Mouse (Mus musculus) gastrocnemius, postnatal 14 days (tissue): Measurements from ENCODE around the gene Ctnna2. TPM values are rescaled to one million over a fixed set of nuclear protein-coding genes. Genes with fewer than 3 reads are reported as not detected.

Experiments used
- DNase-seq: peaks from one replicate; pipeline ENCODE4 v3.0.0; 2021; ENCODE audit warnings: mixed read lengths
- intact Hi-C: fragments of 180-260 bp; cut with DNase I; formaldehyde crosslinking; loops from one replicate; pipeline ENCODE4 v1.15.1; 2025; ENCODE audit warnings: low total_unique reads
- total RNA-seq, 2 experiments: library from RNA; stranded (reverse); gene quantifications; 2 replicates each; pipeline ENCODE4 v1.2.3; 2021

The Ctnna2 gene
- total RNA-seq, 2 experiments from 2014 or later, result 0.10 to 0.22 TPM

DNA sequence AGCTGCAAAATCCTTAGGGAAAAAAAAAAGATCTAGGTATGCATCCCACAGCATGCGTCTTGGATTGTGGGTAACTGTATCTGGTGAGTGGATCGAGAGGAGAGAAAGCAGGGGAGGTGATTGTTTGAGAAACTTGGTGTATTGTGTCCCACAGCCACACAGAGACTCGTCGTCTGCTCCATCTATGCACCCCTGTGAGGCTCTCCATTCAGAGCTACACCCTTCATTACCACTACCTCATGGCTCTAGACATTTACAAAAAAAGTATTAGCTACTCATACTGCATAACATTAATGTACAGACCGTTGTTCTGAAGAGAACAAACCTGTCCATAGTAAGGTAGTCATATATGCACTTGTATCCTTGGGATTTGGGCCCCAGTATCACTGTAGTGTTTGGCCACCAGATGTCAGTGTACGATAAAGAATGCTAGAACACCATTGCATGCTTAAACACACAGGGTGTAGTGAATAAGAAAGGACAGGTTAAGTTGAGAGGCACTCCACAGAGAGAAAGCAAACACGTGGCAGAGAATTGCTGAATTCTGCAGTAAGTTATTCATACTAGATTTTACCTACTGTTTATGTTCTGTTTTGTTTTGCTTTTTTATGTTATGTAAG, 350.8 kb downstream of the Ctnna2 start:
- no peak for DNase-seq
- intact Hi-C loops, result no loop called here

DNA sequence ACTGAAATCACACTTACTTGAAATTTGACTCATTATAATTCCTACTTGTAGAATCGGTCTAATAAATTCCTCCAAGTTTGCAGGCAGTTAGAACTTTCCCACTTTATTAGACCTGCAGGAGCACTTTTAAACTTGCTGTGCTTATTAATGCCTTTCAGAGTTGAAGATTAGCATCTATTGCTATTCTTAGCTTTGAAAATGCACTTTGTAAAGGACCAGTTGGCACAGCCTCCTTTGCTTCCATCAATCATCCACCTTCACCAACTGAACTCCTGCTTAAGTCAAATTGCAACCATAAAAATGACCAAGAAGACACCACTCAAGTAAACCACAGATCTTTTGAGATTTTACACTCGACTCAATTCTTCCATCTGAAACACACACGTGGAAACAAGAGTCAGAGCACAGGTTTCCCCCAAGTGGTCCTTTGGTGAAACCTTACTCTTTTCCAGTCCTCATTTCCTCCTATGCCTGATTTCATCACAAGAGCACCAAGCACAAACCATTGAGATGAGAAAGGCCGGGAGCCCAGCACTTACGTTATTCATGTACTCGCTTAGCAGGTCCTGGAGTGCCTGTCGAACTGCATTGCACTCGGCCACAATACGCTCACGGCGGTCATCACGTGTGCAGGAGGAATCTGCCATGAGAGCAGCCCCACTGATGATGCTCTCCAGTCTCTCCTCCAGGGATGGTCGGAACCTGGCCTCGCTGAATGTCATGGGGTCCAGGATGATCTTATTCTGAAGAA, 374.7 kb downstream of the Ctnna2 start:
- intact Hi-C loops, result no loop called here
- no peak for DNase-seq

DNA sequence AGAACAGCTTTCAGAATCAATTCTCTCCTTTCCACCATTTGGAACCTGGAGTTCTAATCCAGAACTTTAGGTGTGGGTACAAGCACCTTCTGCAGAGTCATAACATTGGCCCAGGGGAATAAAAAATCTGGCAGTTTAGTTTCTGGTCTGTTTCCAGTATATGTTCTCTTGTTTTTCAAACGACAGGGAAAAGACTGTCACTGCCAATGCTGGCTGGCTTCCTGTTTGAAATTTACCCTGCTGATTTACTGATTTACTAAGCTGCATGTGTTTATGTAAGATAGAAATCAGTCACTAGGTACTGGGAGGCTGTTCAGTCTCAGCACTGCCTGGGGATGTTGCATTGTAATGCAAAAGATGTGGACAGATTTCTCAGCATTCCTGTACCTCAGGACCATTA, 375.6 kb downstream of the Ctnna2 start:
- no peak for DNase-seq
- intact Hi-C loops, result no loop called here

DNA sequence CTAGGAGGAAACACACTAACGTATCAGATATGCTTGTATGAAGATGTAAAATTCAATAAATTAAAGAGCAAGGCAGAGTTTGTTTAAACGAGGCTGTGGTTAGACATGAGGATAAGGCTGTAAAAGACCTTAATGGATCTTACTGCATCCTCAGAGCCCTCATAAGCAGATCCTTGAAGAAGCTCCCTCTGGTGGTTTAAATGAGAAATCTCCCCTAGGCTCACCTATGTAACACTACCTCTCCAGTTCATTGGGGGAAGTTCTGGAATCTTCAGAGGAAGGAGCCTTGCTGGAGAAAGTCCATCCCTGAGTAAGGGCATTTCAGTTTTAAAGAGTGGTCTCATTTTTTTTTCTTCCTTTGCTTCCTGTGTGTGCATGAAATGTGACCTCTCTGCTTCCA, 380.3 kb downstream of the Ctnna2 start:
- intact Hi-C loops, result no loop called here
- DNase-seq, result no peak

DNA sequence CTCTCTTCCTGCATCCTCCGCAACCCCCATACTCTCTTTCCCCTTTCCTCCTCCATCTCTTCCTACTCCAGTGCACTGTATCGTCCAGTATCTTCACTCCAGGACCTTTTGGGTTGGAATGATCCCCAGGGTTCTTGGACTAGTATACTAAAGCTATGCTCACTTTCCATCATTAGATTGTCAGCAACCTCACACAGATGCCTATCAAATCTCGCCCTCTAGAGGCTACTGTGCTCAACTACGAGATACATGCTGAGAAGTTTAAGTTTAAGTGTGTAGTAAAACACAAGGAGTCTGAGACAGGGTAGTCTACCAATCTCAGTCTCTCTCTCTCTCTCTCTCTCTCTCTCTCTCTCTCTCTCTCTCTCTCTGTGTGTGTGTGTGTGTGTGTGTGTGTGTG, 396.9 kb downstream of the Ctnna2 start:
- intact Hi-C loops, result no loop called here
- DNase-seq, result no peak

DNA sequence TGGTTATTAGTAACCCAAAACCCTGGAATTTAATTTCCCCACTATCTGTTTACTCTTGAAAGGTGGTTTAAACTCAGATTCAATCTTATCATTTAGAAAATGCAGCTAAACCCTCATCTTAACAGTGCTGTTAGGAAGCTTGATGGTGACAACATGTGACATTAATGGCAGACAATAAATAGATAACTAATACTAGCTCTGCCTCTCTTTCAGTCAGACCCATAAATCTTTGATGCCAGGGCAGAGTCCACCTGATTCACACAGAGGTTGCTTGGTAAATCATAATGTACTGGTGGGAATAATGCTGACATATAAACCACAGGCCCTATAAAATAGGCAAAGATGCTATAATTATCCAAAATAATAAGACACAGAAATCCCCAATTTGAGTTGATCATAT, 398.6 kb downstream of the Ctnna2 start:
- no peak for DNase-seq
- intact Hi-C loops, result no loop called here

DNA sequence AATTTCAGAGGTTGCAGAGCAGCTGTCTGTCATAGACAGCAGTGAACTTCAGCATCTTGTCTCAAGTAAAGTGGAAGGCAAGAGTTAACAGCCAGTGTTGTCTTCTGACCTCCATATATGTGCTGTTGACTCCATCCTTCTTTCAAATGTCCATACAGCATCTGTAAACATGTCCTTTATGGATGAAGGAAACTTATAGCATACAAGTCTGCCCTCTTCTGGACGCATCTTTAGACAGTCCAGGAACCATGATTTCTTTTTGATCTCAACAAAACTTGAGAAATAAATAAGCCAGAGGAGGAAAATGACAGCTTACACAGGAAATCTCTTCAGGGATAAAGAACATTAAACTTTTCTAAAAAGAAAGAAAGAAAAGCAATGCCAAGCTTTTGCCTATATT, 400.9 kb downstream of the Ctnna2 start:
- DNase-seq, result no peak
- intact Hi-C loops, result no loop called here

DNA sequence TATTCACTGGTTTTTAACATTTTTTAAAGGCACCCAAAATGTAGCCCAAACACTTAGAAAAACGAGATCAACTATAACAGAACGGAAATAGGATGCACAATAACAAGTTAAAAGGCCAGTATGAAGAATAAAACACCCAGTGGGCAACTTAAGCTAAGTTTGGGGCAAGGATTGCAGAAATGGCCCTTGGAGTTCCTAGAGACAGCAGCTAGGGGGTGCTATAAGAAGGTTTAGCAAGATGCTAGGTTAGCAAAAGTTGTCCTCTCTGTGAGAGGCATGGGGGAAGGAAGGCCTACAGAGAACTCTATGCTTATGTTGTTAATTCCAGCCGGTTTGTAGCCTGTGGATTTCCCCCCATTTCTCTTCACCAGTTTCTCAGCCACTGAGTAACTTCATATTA, 401.9 kb downstream of the Ctnna2 start:
- intact Hi-C loops, result no loop called here

DNA sequence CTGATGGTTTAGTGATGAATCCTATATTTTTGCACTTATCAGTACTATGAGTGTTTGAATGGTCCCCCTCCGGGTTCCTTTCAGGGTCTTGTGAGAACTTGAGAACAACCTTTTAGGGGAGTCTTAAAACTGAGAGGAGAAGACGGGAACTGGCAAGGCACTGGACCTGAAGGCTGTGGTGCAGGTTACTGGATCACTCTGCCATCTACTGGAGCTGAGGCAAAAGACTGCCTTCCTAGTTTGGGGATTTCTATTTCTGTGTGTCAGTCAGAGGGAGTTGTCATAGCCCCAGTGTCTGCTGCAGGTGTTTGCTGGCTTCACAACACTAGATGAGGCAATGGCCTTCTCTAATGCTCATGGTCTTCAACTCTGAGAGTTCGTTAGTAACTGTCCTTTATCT, 406.9 kb downstream of the Ctnna2 start:
- intact Hi-C loops, result no loop called here
- DNase-seq, result no peak

More for the DNA sequence above, 401.9 kb downstream of the Ctnna2 start:
- DNase-seq, result no peak

DNA sequence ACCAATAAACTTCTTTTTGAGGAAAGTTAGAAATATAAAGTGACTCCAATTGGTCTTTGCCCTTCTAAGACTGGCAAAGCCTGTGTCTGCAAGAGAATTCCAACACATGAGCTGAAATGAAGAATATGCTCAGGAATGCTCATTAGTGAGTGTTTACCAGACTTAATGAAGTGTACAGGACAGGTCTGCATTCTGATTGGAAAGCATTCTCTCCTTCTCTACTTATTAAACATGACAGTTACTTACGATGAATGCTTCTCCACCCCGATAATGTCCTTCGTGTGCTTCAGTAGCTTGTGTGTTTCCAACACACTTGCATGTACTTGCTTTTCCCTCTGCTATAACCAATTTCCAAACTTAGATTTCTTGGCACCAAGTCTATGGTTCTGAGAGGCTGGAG, 409.6 kb downstream of the Ctnna2 start:
- intact Hi-C loops, result no loop called here
- DNase-seq, result no peak

DNA sequence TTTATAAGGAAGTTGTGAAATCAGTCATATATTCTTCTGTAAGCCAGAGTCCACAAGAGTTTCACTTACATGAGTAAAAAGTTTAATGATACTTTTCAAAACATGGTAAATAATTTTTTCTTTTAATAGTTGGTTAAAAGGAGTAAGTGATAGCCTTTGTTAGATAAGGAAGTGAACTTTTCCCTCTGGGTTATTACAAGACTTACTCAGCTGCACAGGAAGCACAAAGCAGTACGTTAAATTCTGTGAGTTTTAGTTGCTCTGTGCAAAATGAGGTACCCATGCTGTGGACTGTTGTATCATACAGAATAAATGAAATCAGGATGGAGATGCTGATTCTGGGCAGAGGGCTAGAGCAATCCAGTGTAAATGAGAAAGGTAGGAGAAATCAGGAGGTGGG, 423.3 kb downstream of the Ctnna2 start:
- DNase-seq, result no peak
- intact Hi-C loops, result no loop called here

DNA sequence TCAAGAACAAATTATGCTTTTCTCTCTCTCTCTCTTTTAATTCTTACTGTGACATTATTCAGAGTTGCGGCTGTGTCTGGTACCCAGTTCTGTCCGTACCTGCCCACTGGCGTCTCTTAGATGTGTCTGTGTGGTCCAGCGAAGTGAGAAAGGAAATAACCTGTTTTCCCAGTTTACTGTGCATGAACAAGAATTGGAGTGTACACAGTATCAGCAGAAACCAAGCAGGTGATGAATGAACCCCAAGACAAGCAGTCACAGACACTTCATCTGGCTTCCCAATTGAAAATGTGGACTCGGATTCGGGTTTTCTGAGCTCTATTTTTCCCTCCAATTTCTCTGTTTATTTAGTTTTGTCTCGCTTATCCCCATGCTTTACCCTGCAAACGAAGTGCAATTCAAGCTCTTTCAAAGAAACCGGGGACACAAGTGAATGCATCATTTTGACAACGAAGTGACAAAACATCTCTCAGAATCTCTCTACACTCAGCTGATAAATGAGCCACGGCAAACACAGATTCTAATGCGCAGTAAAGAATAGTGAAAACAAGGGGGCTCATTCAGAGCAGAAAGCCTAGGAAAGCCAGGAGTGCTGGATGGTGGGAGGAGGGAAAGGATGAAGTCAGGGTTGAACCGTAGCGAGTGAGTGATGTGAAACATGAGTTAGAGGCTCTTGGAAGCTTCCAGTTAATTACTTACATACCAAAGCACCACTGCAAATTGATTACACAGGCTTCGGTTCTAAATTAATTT, 442.3 kb downstream of the Ctnna2 start:
- intact Hi-C loops, result no loop called here

DNA sequence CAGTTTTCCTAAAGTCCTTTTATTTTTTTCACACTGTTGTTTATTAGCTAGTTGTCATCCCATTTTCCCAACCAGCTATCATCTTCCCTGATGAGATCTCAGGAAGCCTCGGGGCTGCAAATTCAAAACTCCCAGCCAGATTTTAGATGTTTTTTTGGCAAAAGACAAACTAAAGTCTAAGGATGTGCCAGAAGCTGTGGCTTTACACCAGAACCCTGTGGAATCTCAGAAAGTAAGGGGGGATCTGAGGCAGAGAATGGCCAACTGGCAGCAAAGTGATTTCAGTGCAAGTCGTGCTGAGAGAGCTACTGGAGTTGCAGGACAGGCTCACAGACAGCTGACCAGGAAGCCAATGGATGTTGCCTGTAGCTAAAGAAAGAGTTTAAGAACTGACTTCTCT, 451.9 kb downstream of the Ctnna2 start:
- DNase-seq, result no peak
- intact Hi-C loops, result no loop called here

More for the DNA sequence above, 442.3 kb downstream of the Ctnna2 start:
- no peak for DNase-seq

DNA sequence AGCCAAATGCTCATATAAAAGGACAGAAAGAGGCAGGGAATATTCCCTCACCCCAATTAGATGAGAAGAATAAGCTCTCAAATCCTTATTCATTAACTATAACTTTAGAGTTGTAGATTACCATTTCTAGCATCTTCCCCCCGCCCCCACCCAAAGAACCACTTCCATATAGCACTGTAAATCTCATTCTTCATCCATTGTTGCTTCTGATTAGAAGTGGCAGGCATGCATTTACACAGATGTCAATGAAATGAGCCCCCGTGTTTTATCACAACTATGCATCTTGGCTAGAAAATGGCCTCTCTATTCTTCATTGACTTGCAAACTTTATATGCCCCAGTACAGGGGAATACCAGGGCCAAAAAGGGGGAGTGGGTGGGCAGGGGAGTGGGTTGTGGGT, 457.7 kb downstream of the Ctnna2 start:
- intact Hi-C loops, result loop anchor here (2.0 kb wide), 1 partner anchor 21 kb away; no protein-coding TSS in a partner anchor
- no peak for DNase-seq

DNA sequence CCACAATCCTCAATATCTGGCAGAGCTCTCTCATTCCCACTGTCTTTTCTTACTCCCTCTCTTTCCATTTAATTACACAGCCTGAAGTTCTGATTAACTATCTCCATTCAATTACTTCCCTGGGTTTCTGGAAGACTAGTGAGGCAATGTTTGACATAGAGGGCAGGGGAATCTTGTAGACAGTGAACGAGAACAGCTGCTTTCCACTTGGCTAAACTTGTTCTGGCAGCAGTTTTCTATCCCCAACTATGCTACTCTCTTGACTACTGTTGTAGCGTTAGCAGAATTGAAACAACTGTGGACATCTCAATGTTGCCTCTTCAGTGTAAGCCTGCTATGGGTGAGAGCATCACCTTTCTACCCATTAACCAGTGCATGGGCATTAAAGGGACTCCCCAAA, 463.0 kb downstream of the Ctnna2 start:
- DNase-seq, result no peak
- intact Hi-C loops, result no loop called here

DNA sequence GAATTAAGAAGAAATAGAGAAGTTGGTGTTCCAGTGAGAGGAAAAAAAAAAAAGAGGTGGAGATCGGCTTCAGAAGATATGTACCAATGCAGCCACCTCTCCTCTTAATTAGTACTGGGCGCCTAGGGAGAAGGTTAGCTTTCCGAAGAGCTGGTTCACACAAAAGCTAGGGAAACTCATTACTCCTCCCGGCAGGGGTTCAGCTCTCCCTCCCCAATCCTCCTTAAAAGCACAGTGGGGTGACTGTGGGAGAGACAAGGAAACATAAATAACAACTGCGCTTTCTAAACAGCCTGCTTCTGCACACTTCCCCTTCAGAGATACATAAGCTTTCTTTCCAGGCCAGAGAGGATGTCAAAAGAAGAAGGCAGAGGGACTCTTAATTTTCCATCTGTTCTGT, 467.7 kb downstream of the Ctnna2 start:
- intact Hi-C loops, result no loop called here
- DNase-seq, result no peak

DNA sequence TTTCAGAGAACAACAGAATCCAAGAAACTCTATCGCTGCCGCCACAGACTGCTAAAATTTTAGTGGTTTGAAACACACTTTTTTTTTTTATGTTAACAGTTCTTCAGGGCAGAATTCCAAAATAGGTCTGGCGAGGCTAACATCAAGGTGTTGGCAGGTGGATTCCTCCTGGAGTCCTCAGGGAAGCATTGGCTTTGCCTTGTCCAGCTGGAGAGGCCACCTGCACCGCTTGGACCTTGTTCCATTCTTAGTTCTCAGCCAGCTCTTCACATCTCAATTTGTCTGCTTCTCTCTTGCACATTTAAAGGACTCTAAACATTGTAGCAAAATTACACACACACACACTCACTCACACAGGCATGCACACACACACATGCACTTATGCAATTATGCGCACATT, 487.8 kb downstream of the Ctnna2 start:
- intact Hi-C loops, result no loop called here
- no peak for DNase-seq

DNA sequence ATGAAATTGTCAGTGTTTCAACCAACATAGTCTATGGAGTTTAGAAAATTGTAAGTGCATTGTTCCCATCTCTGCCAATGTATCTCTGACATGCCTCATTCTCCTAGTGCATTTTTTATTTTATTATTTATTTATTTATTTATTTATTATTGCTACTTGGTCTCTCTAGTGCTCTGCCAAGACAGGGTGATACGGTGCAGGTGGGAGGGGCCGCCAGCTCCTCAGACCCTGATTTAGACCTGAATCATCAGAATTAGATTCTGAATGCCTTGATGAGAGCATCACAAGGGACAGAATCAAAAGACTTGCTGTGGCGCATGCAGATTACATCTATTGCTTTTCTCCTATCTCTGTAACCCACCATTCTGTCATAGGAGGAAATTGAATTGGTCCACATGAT, 492.8 kb downstream of the Ctnna2 start:
- intact Hi-C loops, result no loop called here

DNA sequence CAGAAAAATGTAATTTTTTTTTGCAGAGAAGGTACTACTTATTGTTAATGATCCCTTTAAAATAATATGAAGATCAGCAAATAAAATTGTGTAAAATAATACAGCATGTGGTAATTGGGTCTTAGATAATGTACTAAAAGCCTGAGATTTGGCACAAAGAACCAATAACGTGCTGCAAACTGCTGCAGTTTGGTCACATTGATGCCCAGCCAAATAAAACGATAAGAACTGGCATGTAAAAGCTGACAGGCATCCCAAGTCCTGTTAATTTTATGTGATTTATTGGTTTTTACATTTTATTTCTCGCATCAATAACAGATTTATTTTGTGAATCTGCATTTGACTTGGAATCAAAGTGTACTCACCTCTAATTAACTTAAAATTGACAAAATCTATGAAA, 497.4 kb downstream of the Ctnna2 start:
- DNase-seq, result no peak
- intact Hi-C loops, result no loop called here

More for the DNA sequence above, 492.8 kb downstream of the Ctnna2 start:
- no peak for DNase-seq

DNA sequence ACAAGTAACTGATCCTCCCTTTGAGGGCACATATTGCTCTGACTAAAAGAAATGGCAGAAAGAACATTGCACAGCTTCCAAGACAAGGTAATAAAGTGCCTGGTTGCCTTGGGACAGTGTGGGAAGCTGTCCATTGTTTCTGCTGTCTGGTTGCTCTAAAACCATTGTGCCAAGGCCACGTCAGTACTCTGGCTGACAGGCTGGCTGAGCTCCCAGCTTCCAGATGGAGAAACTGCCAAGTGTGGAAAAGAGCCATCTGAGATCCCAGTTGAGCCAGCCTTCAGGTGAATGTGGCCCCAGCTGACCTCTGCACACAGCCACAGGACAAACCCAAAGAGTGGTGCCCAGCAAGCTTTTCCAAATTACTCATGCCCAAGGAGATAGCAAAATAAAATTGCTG, 504.1 kb downstream of the Ctnna2 start:
- DNase-seq, result peak; percentile 23
- intact Hi-C loops, result no loop called here

DNA sequence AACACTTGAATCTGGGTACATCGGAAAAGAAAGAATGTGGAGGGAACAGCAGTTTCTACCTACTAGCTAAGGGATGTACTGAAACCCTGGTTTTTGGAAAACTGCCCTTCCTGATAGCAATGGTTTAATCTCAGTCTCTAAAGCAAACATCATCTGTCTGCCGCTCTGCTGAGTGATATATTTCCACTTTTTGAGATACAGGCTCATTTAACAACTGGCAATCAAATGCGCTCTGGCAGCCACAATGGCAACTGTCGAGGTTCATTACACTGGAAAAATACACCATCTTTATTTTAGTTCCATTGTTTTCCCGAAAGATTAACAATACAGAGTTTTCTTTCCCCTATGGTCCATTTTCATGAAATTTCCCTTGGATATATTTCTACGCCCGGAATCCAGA, 506.2 kb downstream of the Ctnna2 start:
- intact Hi-C loops, result no loop called here
- no peak for DNase-seq
